Mouse (Mus musculus): Measurements from ENCODE around the gene Olfr315. TPM values are rescaled to one million over a fixed set of nuclear protein-coding genes. Genes with fewer than 3 reads are reported as not detected.
"Not testable (repeated sequence)": the region's sequence is repeated elsewhere in the genome, so short reads cannot be mapped to it uniquely, and the experiment has no call there.

The Olfr315 gene
- total RNA-seq, 2 experiments from 2014 or later = not detected

DNA sequence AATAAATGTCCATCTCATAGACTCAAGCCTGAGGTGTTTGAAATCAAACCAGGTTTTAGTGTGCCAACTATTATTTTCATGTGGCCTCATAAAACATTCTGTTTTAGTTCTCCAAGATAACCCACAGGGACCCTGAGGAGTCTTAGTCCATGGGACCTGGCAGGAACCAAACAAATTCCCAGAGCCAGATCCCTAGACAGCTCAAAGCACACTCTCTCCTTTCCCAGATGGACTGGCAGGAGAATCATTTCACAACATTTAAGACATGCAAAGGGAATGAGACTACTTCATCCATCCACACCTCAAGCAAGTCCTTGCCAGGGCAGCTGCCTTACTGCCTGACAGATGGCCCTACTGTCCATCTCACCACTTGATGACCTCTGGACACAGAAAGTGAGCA lies 55.9 kb downstream of the Olfr315 start, which contains the start of gene Olfr312:
TSS of gene Olfr312 (plus strand) at position 301 of the 400 bp plus-strand sequence.
- not testable (repeated sequence) for DNase-seq

GRCm38 (mm10) chr11:58829764-58830163 lies 56.8 kb downstream of the Olfr315 start:
- DNase-seq = no peak

Other genes with a start within 250 kb of the Olfr315 start
- not detected for gene Olfr330, start 238.4 kb upstream of the Olfr315 start, total RNA-seq (2021)
- not detected for gene Olfr329-ps, start 226.8 kb upstream of the Olfr315 start, total RNA-seq (2021)
- gene Olfr328, start 217.6 kb upstream of the Olfr315 start, total RNA-seq (2021) = under 1 TPM in 1 of 2 experiments, not detected in 1; 0.09 TPM
- gene Olfr224, start 202.6 kb upstream of the Olfr315 start, total RNA-seq (2021) = not detected
- gene Olfr325, start 195.5 kb upstream of the Olfr315 start, total RNA-seq (2021) = not detected
- not detected for gene Olfr324, start 178.1 kb upstream of the Olfr315 start, total RNA-seq (2021)
- gene 2210407C18Rik, start 157.1 kb upstream of the Olfr315 start, total RNA-seq (2021) = not detected
- not detected for gene Olfr323, start 142.7 kb upstream of the Olfr315 start, total RNA-seq (2021)
- gene Trim58, start 132.7 kb upstream of the Olfr315 start, total RNA-seq (2021) = under 1 TPM in 1 of 2 experiments, not detected in 1; 0.23 TPM
- not detected for gene Olfr322, start 114.4 kb upstream of the Olfr315 start, total RNA-seq (2021)
- not detected for gene Olfr320, start 92.1 kb upstream of the Olfr315 start, total RNA-seq (2021)
- not detected for gene Olfr319, start 74.0 kb upstream of the Olfr315 start, total RNA-seq (2021)
- gene Olfr318, start 49.2 kb upstream of the Olfr315 start, total RNA-seq (2021) = not detected
- not detected for gene Olfr317, start 34.0 kb upstream of the Olfr315 start, total RNA-seq (2021)
- not detected for gene Olfr316, start 20.5 kb upstream of the Olfr315 start, total RNA-seq (2021)
- not detected for gene Olfr314, start 9.8 kb downstream of the Olfr315 start, total RNA-seq (2021)
- gene Fam183b, start 28.8 kb downstream of the Olfr315 start, total RNA-seq (2021) = not detected
- gene Olfr313, start 41.8 kb downstream of the Olfr315 start, total RNA-seq (2021) = not detected
- gene Olfr312, start 56.0 kb downstream of the Olfr315 start, total RNA-seq (2021) = not detected
- gene Olfr311, start 66.1 kb downstream of the Olfr315 start, total RNA-seq (2021) = not detected
- 1 to 10 TPM; 2.3 to 2.7 TPM for gene Gm12258, start 74.0 kb downstream of the Olfr315 start, total RNA-seq (2021)
- gene 2810021J22Rik, start 94.0 kb downstream of the Olfr315 start, total RNA-seq (2021) = 1 to 10 TPM; 4.4 to 4.8 TPM
- 1 to 10 TPM; 5.3 to 5.9 TPM for gene Zfp39, start 131.0 kb downstream of the Olfr315 start, total RNA-seq (2021)
- not detected for gene Btnl10, start 144.7 kb downstream of the Olfr315 start, total RNA-seq (2021)
- gene Rnf187, start 165.7 kb downstream of the Olfr315 start, total RNA-seq (2021) = 100 to 1,000 TPM; 161 to 165 TPM
- gene Hist3h2ba, start 175.7 kb downstream of the Olfr315 start, total RNA-seq (2021) = 10 to 100 TPM; 21.8 to 22.6 TPM
- gene Hist3h2a, start 181.5 kb downstream of the Olfr315 start, total RNA-seq (2021) = 10 to 100 TPM; 46.8 to 50.0 TPM
- under 1 TPM in 1 of 2 experiments, not detected in 1; 0.10 TPM for gene Trim17, start 181.5 kb downstream of the Olfr315 start, total RNA-seq (2021)
- 10 to 100 TPM; 21.3 TPM for gene Trim11, start 204.9 kb downstream of the Olfr315 start, total RNA-seq (2021)

Measured in heart, postnatal 4 days (tissue).